Mouse (Mus musculus) Muller cell, postnatal 12 days (primary cell): ENCODE results near the gene Phc2.

Experiments
- DNase-seq: peaks from one replicate; pipeline ENCODE4 v3.0.0-alpha.2; 2015; ENCODE audit errors: inconsistent ontology term

The Phc2 gene

GRCm38 (mm10) chr4:128691195-128691594 lies 36.7 kb downstream of the Phc2 start:
- DNase-seq, result no peak

DNA sequence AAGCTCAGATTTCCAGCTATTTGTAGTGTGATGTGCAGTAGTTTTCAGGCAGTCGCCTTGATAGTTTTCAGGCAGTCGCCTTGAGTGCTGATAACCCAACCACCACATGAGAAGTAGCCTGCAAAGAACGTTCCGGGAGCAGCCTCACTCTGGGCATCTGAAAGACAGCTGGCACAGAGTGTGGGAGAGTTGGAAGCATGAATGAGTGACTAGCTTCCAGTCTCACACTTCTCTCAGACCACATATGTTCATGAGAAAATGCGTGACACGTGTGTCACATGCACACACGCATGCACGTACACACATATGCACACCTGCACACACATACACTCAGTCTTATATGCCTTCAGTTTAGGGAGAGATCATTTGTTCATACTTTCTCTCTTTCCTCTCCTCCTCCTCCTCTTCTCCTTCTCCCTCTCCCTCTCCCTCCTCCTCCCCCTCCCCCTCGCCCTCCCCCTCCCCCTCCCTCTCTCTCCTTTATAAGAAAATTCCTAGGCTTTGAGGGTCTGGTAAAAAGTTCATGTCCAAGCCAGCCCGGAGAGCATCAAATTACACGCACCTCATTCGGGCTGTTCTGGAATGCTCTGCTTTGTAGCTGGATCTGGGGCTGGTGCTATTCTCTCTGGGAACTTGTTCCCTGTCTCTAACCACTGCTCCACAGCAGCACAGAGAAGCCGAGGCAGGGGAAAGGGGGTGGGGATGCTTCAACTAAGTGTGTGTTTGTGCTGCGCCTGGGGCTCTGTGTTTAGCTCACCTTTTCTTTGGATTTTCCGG lies 37.8 kb downstream of the Phc2 start:
- DNase-seq, result no peak

- no peak for DNase-seq
Observed at GRCm38 (mm10) chr4:128693207-128693606, 38.7 kb downstream of the Phc2 start.

DNA sequence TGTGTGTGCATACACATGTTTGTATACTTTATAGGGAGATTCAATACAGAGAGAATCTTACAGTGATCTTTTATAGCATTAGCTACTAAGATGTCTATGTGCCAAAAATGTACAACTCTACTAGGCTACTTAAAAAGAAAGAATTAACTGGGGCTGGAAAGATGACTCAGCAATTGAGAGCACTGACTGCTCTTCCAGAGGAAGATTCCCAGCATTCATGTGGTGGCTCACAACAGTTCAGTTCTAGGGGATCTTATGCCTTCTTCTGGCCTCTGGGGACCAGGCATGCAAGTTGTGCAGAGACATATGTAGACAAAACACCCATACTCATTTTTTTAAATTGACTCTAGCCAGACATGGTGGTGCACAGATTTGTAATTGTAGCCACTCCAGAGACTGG lies 39.8 kb downstream of the Phc2 start:
- DNase-seq, result peak; percentile 55

DNA sequence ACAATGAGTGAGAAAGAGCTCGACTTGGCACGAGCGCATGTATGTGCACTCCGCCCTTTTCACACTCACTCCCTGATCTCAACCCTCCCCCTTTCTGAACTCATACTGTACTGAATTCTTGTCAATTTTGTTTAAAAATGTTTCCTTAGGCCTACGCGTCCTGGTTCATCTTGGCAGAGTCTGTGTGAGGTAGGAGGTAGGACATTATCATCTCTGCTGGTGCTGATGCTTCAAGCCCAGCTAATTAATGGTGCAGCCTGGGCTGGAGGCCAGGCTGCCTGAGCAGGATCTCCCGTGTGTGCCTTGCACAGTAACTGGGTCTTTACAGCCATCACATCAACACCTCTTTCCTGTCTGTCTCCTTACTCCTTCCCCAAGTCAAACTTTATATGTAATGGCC lies 40.6 kb downstream of the Phc2 start:
- no peak for DNase-seq

GRCm38 (mm10) chr4:128698011-128698861 lies 43.7 kb downstream of the Phc2 start:
- DNase-seq, result peak; percentile 83

- no peak for DNase-seq
Observed at GRCm38 (mm10) chr4:128699916-128700315, 45.4 kb downstream of the Phc2 start.

DNA sequence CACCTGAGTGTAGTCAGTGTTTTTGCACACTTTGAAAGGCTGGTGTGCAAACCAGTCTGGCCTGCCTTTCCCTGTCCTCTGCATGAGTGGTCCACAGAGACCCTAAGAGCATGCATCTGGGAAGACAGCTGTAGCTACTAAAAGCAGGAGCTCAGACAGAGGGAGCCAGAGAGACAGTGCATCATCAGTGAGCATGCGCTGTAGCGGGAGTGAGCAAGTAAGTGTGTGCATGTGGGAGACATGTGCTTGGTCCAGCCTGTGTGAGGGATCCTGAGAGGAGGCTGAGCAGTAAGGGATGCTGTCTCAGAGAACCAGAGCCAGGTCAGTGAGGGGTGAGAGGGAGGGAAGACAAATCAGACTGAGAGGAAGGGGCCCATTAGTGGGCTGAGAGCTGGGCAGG lies 46.0 kb downstream of the Phc2 start:
- no peak for DNase-seq

- DNase-seq, result no peak
Observed at GRCm38 (mm10) chr4:128705138-128705720, 50.7 kb downstream of the Phc2 start.

- peak; percentile 47 for DNase-seq
Observed at GRCm38 (mm10) chr4:128706626-128707025, 52.1 kb downstream of the Phc2 start.

GRCm38 (mm10) chr4:128707384-128707783 lies 52.9 kb downstream of the Phc2 start:
- DNase-seq, result no peak

GRCm38 (mm10) chr4:128709061-128709780 lies 54.7 kb downstream of the Phc2 start:
- no peak for DNase-seq

GRCm38 (mm10) chr4:128709781-128710166 lies 55.3 kb downstream of the Phc2 start:
- no peak for DNase-seq

DNA sequence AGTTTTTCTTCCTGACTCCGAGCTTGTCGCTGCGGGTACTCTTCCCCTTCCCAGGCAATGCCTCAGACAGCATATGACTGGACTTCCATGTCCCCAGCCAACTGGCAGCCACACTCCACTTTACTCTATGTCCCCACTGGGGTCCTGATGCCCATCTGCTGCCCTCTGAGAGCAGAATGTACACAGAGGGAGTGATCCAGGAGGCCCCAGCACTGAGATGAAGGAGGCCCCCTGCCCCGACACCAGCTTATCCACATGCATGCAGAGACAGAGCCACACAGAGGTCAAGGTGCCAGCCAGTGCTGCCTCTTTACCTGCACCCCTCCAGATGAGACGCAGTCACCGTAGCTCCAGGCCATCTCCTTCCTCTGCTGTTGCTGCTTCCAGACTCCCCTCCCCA lies 55.8 kb downstream of the Phc2 start:
- DNase-seq, result no peak

DNA sequence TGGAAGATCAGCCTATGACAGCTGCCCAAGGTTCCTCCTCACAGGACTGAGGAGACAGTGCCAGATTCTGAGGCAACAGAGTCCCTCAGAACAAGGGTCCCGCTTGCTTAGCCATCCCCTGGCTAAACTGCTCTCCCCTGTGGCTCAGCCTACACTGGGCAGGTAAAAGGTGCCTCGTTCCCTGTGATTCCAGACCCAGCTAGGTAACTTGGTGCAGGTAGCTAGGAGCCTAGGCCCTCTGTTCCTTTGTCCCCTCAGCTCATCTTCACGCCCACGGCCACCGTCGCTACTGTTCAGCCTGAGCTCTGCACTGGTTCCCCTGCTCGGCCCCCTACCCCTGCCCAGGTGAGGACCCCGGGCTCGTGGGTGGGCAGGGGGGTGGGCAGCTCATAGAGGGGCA lies 56.3 kb downstream of the Phc2 start:
- no peak for DNase-seq

- peak; percentile 94 for DNase-seq
Observed at GRCm38 (mm10) chr4:128711455-128712135, 57.1 kb downstream of the Phc2 start.

GRCm38 (mm10) chr4:128712136-128712655 lies 57.7 kb downstream of the Phc2 start:
- DNase-seq, result peak; percentile 71

DNA sequence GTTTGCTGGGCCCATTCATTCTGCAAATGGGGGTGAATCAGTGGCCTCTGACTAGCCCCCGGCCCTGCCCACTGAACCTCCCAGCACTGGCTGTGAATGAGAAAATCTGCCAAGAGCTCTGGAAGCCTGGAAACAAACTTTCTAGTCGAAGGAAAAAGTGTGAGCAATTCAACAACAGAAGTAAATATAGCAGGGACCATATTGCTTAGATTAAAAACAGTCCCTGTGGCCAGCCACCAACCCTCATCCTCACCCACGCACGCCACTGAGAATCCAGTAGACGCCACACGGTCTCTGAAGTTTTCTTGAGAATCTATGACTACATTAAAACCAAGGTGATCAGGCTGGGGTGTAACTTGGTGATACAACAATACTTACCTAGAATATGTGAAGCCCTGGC lies 58.4 kb downstream of the Phc2 start:
- no peak for DNase-seq

- no peak for DNase-seq
Observed at GRCm38 (mm10) chr4:128715241-128716204, 61.0 kb downstream of the Phc2 start.

- DNase-seq, result no peak
Observed at GRCm38 (mm10) chr4:128716279-128716678, 61.8 kb downstream of the Phc2 start.
